Mouse (Mus musculus) midbrain, embryonic 15.5 days (tissue): ENCODE measurements around the gene Krt16. TPM values are rescaled to one million over a fixed set of nuclear protein-coding genes. Genes with fewer than 3 reads are reported as not detected.
"Not testable (repeated sequence)": the region's sequence is repeated elsewhere in the genome, so short reads cannot be mapped to it uniquely, and the experiment has no call there.

Source experiments
- ATAC-seq: fragments of 200-750 bp; cut with Nextera tagmentation; replicated peaks from 2 replicates; pipeline ENCODE4 v1.8.0; 2017; ENCODE audit warnings: moderate TSS enrichment
- H3K27ac ChIP-seq: fragments of 300-500 bp; sonication (generic); 2 replicates; pipeline ENCODE4 v1.5.1; 2015; ENCODE audit warnings: mild to moderate bottlenecking, inconsistent platforms
- H3K27me3 ChIP-seq: fragments of 300-500 bp; sonication (generic); replicated peaks from 2 replicates; pipeline ENCODE4 v1.6.1; 2015; ENCODE audit warnings: inconsistent platforms
- H3K36me3 ChIP-seq: fragments of 300-500 bp; sonication (generic); replicated peaks from 2 replicates; pipeline ENCODE4 v1.6.1; 2015; ENCODE audit warnings: inconsistent platforms
- H3K4me1 ChIP-seq: fragments of 300-500 bp; sonication (generic); 2 replicates; pipeline ENCODE4 v1.6.1; 2015; ENCODE audit warnings: inconsistent platforms
- H3K4me2 ChIP-seq: fragments of 300-500 bp; sonication (generic); 2 replicates; pipeline ENCODE4 v1.6.1; 2015; ENCODE audit warnings: inconsistent platforms, mild to moderate bottlenecking, moderate library complexity
- H3K4me3 ChIP-seq: fragments of 300-500 bp; sonication (generic); 2 replicates; pipeline ENCODE4 v1.5.1; 2015; ENCODE audit warnings: mild to moderate bottlenecking, inconsistent platforms
- H3K9ac ChIP-seq: fragments of 300-500 bp; sonication (generic); 2 replicates; pipeline ENCODE4 v1.6.1; 2015; ENCODE audit warnings: mild to moderate bottlenecking, inconsistent platforms
- H3K9me3 ChIP-seq: fragments of 300-500 bp; sonication (generic); 2 replicates; pipeline ENCODE4 v1.6.1; 2016; ENCODE audit warnings: inconsistent platforms
- WGBS: fragments of 180-500 bp; shearing (Covaris S2); methylation state at CpG from one replicate; pipeline ENCODE4 v1.1.7; 2015; ENCODE audit warnings: mixed read lengths; 5-methylcytosine and 5-hydroxymethylcytosine counted together
- polyA plus RNA-seq: library from polyadenylated mRNA; unstranded; fragments of >200 nt; fragmentation: Nextera tagmentation; extraction: Ambion mirVana; gene quantifications from 2 replicates; pipeline ENCODE4 v1.2.1, GENCODE M21; 2015

Krt16 gene
- polyA plus RNA-seq, 1 experiment from 2014 or later: not detected

GRCm38 (mm10) chr11:100240272-100240671 is 8.4 kb downstream of the Krt16 start:
- H3K4me2 ChIP-seq, H3K4me1 ChIP-seq, H3K27ac ChIP-seq, H3K4me3 ChIP-seq, H3K27me3 ChIP-seq, H3K9me3 ChIP-seq, H3K9ac ChIP-seq, ATAC-seq, H3K36me3 ChIP-seq: not testable (repeated sequence)
- 89% methylated on average over 4 of the region's 4 CpGs for WGBS

GRCm38 (mm10) chr11:100221741-100222140 is 27.0 kb downstream of the Krt16 start:
- Histone ChIP-seq H3K36me3 (no peaks in the 10 kb centered on the region), H3K27ac (no peak overlapping the region), H3K4me1 (no peaks in the 10 kb centered on the region), H3K4me2 (no peak overlapping the region), H3K4me3 (no peak overlapping the region), H3K9ac (no peak overlapping the region), H3K9me3 (no peaks in the 10 kb centered on the region), H3K27me3 (no peaks in the 10 kb centered on the region)
- no peak for ATAC-seq
- 69% methylated on average over 8 of the region's 8 CpGs for WGBS

GRCm38 (mm10) chr11:100219304-100219703 is 29.4 kb downstream of the Krt16 start:
- H3K9ac ChIP-seq: no peak overlapping the region
- H3K4me3 ChIP-seq: no peak overlapping the region
- ATAC-seq: no peak
- H3K36me3 ChIP-seq: no peaks in the 10 kb centered on the region
- H3K27ac ChIP-seq: no peak overlapping the region
- no peaks in the 10 kb centered on the region for H3K4me1 ChIP-seq
- H3K4me2 ChIP-seq: no peak overlapping the region
- WGBS: 86% methylated on average over 4 of the region's 4 CpGs
- H3K27me3 ChIP-seq: no peaks in the 10 kb centered on the region
- H3K9me3 ChIP-seq: no peaks in the 10 kb centered on the region

GRCm38 (mm10) chr11:100208542-100208941 is 40.2 kb downstream of the Krt16 start:
- no peak for ATAC-seq
- Histone ChIP-seq H3K36me3 (no peaks in the 10 kb centered on the region), H3K4me3 (no peak overlapping the region), H3K4me1 (no peaks in the 10 kb centered on the region), H3K9ac (no peak overlapping the region), H3K27ac (no peak overlapping the region), H3K9me3 (no peaks in the 10 kb centered on the region; the same call in 1 of the 2 replicates), H3K4me2 (no peak overlapping the region), H3K27me3 (no peaks in the 10 kb centered on the region)
- WGBS: 66% methylated on average over 6 of the region's 6 CpGs

- Histone ChIP-seq H3K27me3 (no peaks in the 10 kb centered on the region), H3K4me3 (no peak within 1 kb of the TSS), H3K4me2 (no peak within 1 kb of the TSS), H3K36me3 (no peaks in the 10 kb centered on the region), H3K4me1 (no peaks in the 10 kb centered on the region), H3K9ac (no peak within 1 kb of the TSS), H3K27ac (no peak within 1 kb of the TSS), H3K9me3 (no peaks in the 10 kb centered on the region; the same call in 1 of the 2 replicates)
- ATAC-seq: no peak
- 97% methylated on average over 8 of the region's 8 CpGs for WGBS
Observed at GRCm38 (mm10) chr11:100207498-100207897, 41.2 kb downstream of the Krt16 start, which contains the start of gene Krt14. TSS of gene Krt14 (minus strand) at chr11:100207548.

DNA sequence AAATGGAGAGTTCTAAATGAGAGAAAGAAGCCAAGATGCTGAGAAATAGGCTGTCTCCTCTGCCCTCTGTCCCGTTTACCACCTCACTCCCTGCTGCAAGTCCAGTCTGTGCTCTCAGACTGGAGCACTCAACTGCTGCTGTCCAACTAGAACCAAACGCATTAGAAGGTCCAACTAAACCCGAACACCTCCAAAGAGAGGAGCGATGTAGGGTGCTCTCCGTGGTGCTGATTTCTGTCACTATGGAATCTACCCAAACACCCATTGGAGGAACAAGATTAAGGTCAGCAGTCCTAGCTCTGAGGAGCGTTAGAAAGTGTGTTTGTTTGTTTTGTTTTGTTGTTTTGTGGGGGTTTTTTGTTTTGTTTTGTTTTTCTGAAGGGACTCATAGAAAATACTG is 45.3 kb downstream of the Krt16 start:
- Histone ChIP-seq H3K27me3 (no peaks in the 10 kb centered on the region), H3K36me3 (no peaks in the 10 kb centered on the region), H3K4me1 (no peaks in the 10 kb centered on the region), H3K4me3 (no peak overlapping the region), H3K9me3 (no peaks in the 10 kb centered on the region; the same call in 1 of the 2 replicates), H3K27ac (no peak overlapping the region), H3K4me2 (no peak overlapping the region), H3K9ac (no peak overlapping the region)
- ATAC-seq: no peak
- 23% methylated on average over 6 of the region's 6 CpGs for WGBS

- Histone ChIP-seq H3K4me1 (no peaks in the 10 kb centered on the region), H3K27ac (no peak overlapping the region), H3K36me3 (no peaks in the 10 kb centered on the region), H3K27me3 (no peaks in the 10 kb centered on the region), H3K9ac (no peak overlapping the region), H3K4me2 (no peak overlapping the region), H3K4me3 (no peak overlapping the region), H3K9me3 (no peaks in the 10 kb centered on the region; the same call in 1 of the 2 replicates)
- ATAC-seq: no peak
- WGBS: 81% methylated on average over 4 of the region's 4 CpGs
Observed at GRCm38 (mm10) chr11:100202906-100203305, 45.8 kb downstream of the Krt16 start.

- 51% methylated on average over 8 of the region's 8 CpGs for WGBS
- H3K4me3 ChIP-seq: no peak overlapping the region
Observed at GRCm38 (mm10) chr11:100200104-100200820, 48.4 kb downstream of the Krt16 start.

DNA sequence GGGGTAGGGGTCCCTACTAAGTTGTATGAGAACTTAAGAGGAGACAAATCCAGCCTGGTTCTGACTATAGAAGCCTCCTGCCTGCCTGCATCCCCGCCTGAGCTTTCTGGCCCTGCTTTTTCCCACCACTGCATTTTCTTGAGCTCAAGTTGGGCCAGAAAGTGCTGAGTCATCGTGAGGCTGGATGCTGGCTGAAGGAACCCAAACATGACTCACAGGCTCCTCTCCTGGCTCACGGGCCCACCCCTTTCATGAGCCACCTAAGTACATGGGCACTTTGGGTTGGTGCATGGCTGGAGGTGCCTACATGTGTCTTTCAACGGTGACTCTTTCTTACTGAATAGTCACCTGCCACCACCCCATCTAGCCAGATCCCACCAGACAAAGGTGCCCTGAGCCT is 50.0 kb downstream of the Krt16 start:
- no peaks in the 10 kb centered on the region for H3K9me3 ChIP-seq
- H3K27ac ChIP-seq: no peak overlapping the region
- H3K4me2 ChIP-seq: no peak overlapping the region
- 84% methylated on average over 4 of the region's 4 CpGs for WGBS
- ATAC-seq: no peak
- no peaks in the 10 kb centered on the region for H3K4me1 ChIP-seq
- no peak overlapping the region for H3K9ac ChIP-seq
- no peaks in the 10 kb centered on the region for H3K27me3 ChIP-seq
- H3K4me3 ChIP-seq: no peak overlapping the region
- no peaks in the 10 kb centered on the region for H3K36me3 ChIP-seq

More at GRCm38 (mm10) chr11:100200104-100200820, 48.4 kb downstream of the Krt16 start:
- Histone ChIP-seq H3K9ac (no peak overlapping the region), H3K36me3 (no peaks in the 10 kb centered on the region), H3K9me3 (no peaks in the 10 kb centered on the region; the same call in 1 of the 2 replicates), H3K27ac (no peak overlapping the region), H3K4me2 (no peak overlapping the region), H3K27me3 (no peaks in the 10 kb centered on the region), H3K4me1 (no peaks in the 10 kb centered on the region)
- ATAC-seq: no peak

Other genes starting within 250 kb of the Krt16 start
- not detected in 2 replicates for gene Krt33a, start 232.7 kb downstream of the Krt16 start, polyA plus RNA-seq
- gene Krt33b, start 219.0 kb downstream of the Krt16 start, polyA plus RNA-seq: not detected in 2 replicates
- not detected in 2 replicates for gene Krt34, start 207.3 kb downstream of the Krt16 start, polyA plus RNA-seq
- gene Krt31, start 198.4 kb downstream of the Krt16 start, polyA plus RNA-seq: not detected in 2 replicates
- gene Krt32, start 160.7 kb downstream of the Krt16 start, polyA plus RNA-seq: not detected in 2 replicates
- gene Krt35, start 152.7 kb downstream of the Krt16 start, polyA plus RNA-seq: not detected in 2 replicates
- gene Krt36, start 143.3 kb downstream of the Krt16 start, polyA plus RNA-seq: not detected in 2 replicates
- gene Krt13, start 127.3 kb downstream of the Krt16 start, polyA plus RNA-seq: 0.26 TPM in 1 of 2 replicates, not detected in the other
- gene Krt15, start 113.0 kb downstream of the Krt16 start, polyA plus RNA-seq: 0.42 and 4.2 TPM in 2 replicates
- 2.1 and 2.6 TPM in 2 replicates for gene Krt19, start 100.2 kb downstream of the Krt16 start, polyA plus RNA-seq
- not detected in 2 replicates for gene Krt9, start 55.7 kb downstream of the Krt16 start, polyA plus RNA-seq
- 0.26 and 6.1 TPM in 2 replicates for gene Krt14, start 41.4 kb downstream of the Krt16 start, polyA plus RNA-seq
- gene Krt17, start 12.1 kb upstream of the Krt16 start, polyA plus RNA-seq: 1.1 TPM in 1 of 2 replicates, not detected in the other
- gene Krt42, start 21.0 kb upstream of the Krt16 start, polyA plus RNA-seq: not detected in 2 replicates
- 1,086 and 1,110 TPM in 2 replicates for gene Eif1, start 71.0 kb upstream of the Krt16 start, polyA plus RNA-seq
- gene Gast, start 85.5 kb upstream of the Krt16 start, polyA plus RNA-seq: 2.0 and 2.3 TPM in 2 replicates
- gene Hap1, start 107.2 kb upstream of the Krt16 start, polyA plus RNA-seq: 315 and 316 TPM in 2 replicates
- gene Jup, start 148.9 kb upstream of the Krt16 start, polyA plus RNA-seq: 104 and 105 TPM in 2 replicates
- 20.3 and 21.2 TPM in 2 replicates for gene P3h4, start 165.9 kb upstream of the Krt16 start, polyA plus RNA-seq
- 23.3 and 27.5 TPM in 2 replicates for gene Fkbp10, start 166.8 kb upstream of the Krt16 start, polyA plus RNA-seq
- gene Nt5c3b, start 192.9 kb upstream of the Krt16 start, polyA plus RNA-seq: 115 and 116 TPM in 2 replicates
- gene Klhl10, start 193.0 kb upstream of the Krt16 start, polyA plus RNA-seq: 0.89 and 1.1 TPM in 2 replicates
- 12.4 and 12.8 TPM in 2 replicates for gene Klhl11, start 223.8 kb upstream of the Krt16 start, polyA plus RNA-seq